In the genomic region with DNA sequence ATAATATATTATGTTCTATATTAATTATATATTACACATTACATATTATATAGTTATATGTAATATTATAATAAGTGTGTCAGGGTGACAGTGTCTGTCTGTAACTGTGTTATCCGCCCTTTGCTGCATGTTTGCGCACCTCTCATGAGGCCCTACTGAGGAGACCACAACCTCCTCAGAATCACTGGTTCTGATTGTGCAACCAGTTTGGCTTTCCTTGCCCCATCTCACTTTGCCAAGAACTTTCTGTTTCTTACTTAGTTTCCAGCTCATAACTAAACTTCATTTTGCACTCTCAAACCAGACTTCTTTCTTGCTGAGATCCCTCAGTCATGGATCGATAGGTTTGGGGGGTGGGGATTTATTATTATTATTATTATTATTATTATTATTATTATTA, we compare ENCODE assay signal across 18 mouse cellular contexts.
A peak's percentile ranks its signal among the peaks of the same experiment; 100 is the strongest.
DNase-seq lines count a peak whose midpoint lies in the region; TF ChIP-seq lines count a peak whose summit lies in the region.
"Had no signal": no experiment of that assay in that cellular context is flagged by ENCODE, and none has a peak within 500 bp of the region (broad histone marks: within the 10 kb centered on the region; RNA-seq: fewer than 3 reads in every experiment).

No protein-coding gene starts in this region.

- H3K36me3 ChIP-seq in liver, adult 2 months (ENCODE audit: control insufficient read depth, insufficient read depth, low read length): no peaks in the 10 kb centered on the region
- H3K36me3 ChIP-seq: embryonic facial prominence, embryonic 13.5 days; forebrain, embryonic 12.5 days; heart, embryonic 15.5 days; hindbrain, embryonic 12.5 days had no signal

- DNase-seq in gastrocnemius, adult 18-20 months (ENCODE audit: low spot score): peak; percentile 64
- no peak for DNase-seq in gastrocnemius, adult 8-10 months (ENCODE audit: low spot score in 2 of 2)
- DNase-seq in heart, adult 18-20 months: peak; percentile 52 to 59
- no peak for DNase-seq in heart, postnatal 4 days
- DNase-seq in liver, adult 2 months (ENCODE audit: extremely low read depth, low read depth, low spot score): peak; percentile 54
- no peak for DNase-seq in liver
- DNase-seq in urinary bladder, postnatal 14 days (ENCODE audit: low spot score): peak; percentile 21
- DNase-seq in urinary bladder, postnatal 10 days (ENCODE audit: low spot score): no peak
- DNase-seq: adrenal gland, adult 2 months; cerebellum, adult 18-20 months; cerebellum, adult 9-11 months; cerebellum, postnatal 36 days; kidney, adult 8-10 months had no signal

- H3K79me2 ChIP-seq in liver, adult 2 months (ENCODE audit: control insufficient read depth, insufficient read depth, low read length): no peaks in the 10 kb centered on the region

- no peak overlapping the region for H3K9ac ChIP-seq in liver, adult 2 months (ENCODE audit: low read depth, low read length)
- H3K9ac ChIP-seq: embryonic facial prominence, embryonic 13.5 days; forebrain, embryonic 12.5 days; heart, embryonic 15.5 days; hindbrain, embryonic 12.5 days had no signal

- WGBS in liver, adult 2 months: 83% methylated on average over 3 of the region's 3 CpGs

- no peak overlapping the region for H3K27ac ChIP-seq in liver, adult 2 months (replicated peaks; ENCODE audit: insufficient read depth, low read depth, low read length)
- H3K27ac ChIP-seq: embryonic facial prominence, embryonic 13.5 days; forebrain, embryonic 12.5 days; heart, embryonic 15.5 days; hindbrain, embryonic 12.5 days had no signal

- H3K4me1 ChIP-seq in liver, adult 2 months (ENCODE audit: control insufficient read depth, insufficient read depth, low read length): peaks cover 4% of the 10 kb centered on the region; the same call in 1 of the 2 replicates
- H3K4me1 ChIP-seq: heart, embryonic 15.5 days had no signal

- TF ChIP-seq CTCF in liver, adult 2 months (IDR thresholded peaks at IDR 0.05; ENCODE audit: low read depth, low read length): no peak

- H3K4me3 ChIP-seq in liver, adult 2 months (ENCODE audit: insufficient read depth, low read depth, low read length): no peak overlapping the region
- H3K4me3 ChIP-seq: embryonic facial prominence, embryonic 13.5 days; forebrain, embryonic 12.5 days; heart, embryonic 15.5 days; hindbrain, embryonic 12.5 days had no signal

- TF ChIP-seq POLR2A in liver, adult 2 months (IDR thresholded peaks at IDR 0.05; ENCODE audit: extremely low read depth, insufficient read depth, low read length): no peak

- no peaks in the 10 kb centered on the region for H3K27me3 ChIP-seq in liver, adult 2 months (ENCODE audit: control insufficient read depth, insufficient read depth, low read length)
- H3K27me3 ChIP-seq: CH12.LX; embryonic facial prominence, embryonic 13.5 days; forebrain, embryonic 12.5 days; heart, embryonic 15.5 days; hindbrain, embryonic 12.5 days had no signal

Comparison
In these comparisons a context has a peak if more than half of its experiments do, and no peak if none do; other contexts are left out.
1. DNase-seq: peak in gastrocnemius, adult 18-20 months (single experiment), heart, adult 18-20 months (2 of 2), liver, adult 2 months (single experiment) and urinary bladder, postnatal 14 days (single experiment); none in gastrocnemius, adult 8-10 months (0 of 2), heart, postnatal 4 days (single experiment), liver (single experiment) and urinary bladder, postnatal 10 days (single experiment).